Mouse (Mus musculus) heart, embryonic 13.5 days (tissue): ENCODE results near the gene Abcd2. TPM values are rescaled to one million over a fixed set of nuclear protein-coding genes. Genes with fewer than 3 reads are reported as not detected.

Experiments
- ATAC-seq: fragments of 200-750 bp; cut with Nextera tagmentation; 2 replicates; pipeline ENCODE4 v1.8.0; 2017; ENCODE audit warnings: moderate TSS enrichment; ENCODE audit not compliant: insufficient number of reproducible peaks, low FRiP score, low TSS enrichment; ENCODE audit errors: extremely low read depth
- H3K27ac ChIP-seq: fragments of 300-500 bp; sonication (generic); replicated peaks from 2 replicates; pipeline ENCODE4 v1.5.1; 2015; ENCODE audit warnings: moderate library complexity, mild to moderate bottlenecking, inconsistent platforms
- H3K27me3 ChIP-seq: fragments of 300-500 bp; sonication (generic); replicated peaks from 2 replicates; pipeline ENCODE4 v1.6.1; 2015; ENCODE audit warnings: mild to moderate bottlenecking, inconsistent platforms
- H3K36me3 ChIP-seq: fragments of 300-500 bp; sonication (generic); 2 replicates; pipeline ENCODE4 v1.6.1; 2015; ENCODE audit warnings: mild to moderate bottlenecking, inconsistent platforms
- H3K4me1 ChIP-seq: fragments of 300-500 bp; sonication (generic); 2 replicates; pipeline ENCODE4 v1.6.1; 2015; ENCODE audit warnings: inconsistent platforms
- H3K4me2 ChIP-seq: fragments of 300-500 bp; sonication (generic); 2 replicates; pipeline ENCODE4 v1.6.1; 2015; ENCODE audit warnings: inconsistent platforms, mild to moderate bottlenecking, moderate library complexity
- H3K4me3 ChIP-seq: fragments of 300-500 bp; sonication (generic); 2 replicates; pipeline ENCODE4 v1.5.1; 2015; ENCODE audit warnings: moderate library complexity, mild to moderate bottlenecking, inconsistent platforms
- H3K9ac ChIP-seq: fragments of 300-500 bp; sonication (generic); 2 replicates; pipeline ENCODE4 v1.6.1; 2015; ENCODE audit warnings: inconsistent platforms, mild to moderate bottlenecking, moderate library complexity
- H3K9me3 ChIP-seq: fragments of 300-500 bp; sonication (generic); 2 replicates; pipeline ENCODE4 v1.6.1; 2016; ENCODE audit warnings: inconsistent platforms
- WGBS: fragments of 180-500 bp; shearing (Covaris S2); methylation state at CpG from one replicate; pipeline ENCODE4 v1.1.7; 2015; ENCODE audit warnings: mixed read lengths; 5-methylcytosine and 5-hydroxymethylcytosine counted together
- polyA plus RNA-seq: library from polyadenylated mRNA; unstranded; fragments of >200 nt; fragmentation: Nextera tagmentation; extraction: Ambion mirVana; gene quantifications from 2 replicates; pipeline ENCODE4 v1.2.1, GENCODE M21; 2015

The Abcd2 gene
- 1.0 and 1.7 TPM in 2 replicates for polyA plus RNA-seq

- Histone ChIP-seq H3K4me2 (peak within 1 kb of the TSS; percentile 76), H3K9ac (peak within 1 kb of the TSS; percentile 76), H3K4me1 (peaks cover 10% of the 10 kb centered on the region), H3K4me3 (peak within 1 kb of the TSS; percentile 57), H3K27me3 (no peaks in the 10 kb centered on the region; the same call in 1 of the 2 replicates), H3K9me3 (no peaks in the 10 kb centered on the region), H3K36me3 (no peaks in the 10 kb centered on the region), H3K27ac (peak within 1 kb of the TSS; percentile 68)
- WGBS = under 1% methylated on average over 22 of the region's 22 CpGs
- ATAC-seq = no peak; the same call in 1 of the 2 replicates
These were observed at the start of gene Abcd2 for GRCm38 (mm10) chr15:91191412-91192222. TSS of gene Abcd2 (minus strand) at chr15:91191799.

GRCm38 (mm10) chr15:91240683-91241335 lies 49.2 kb upstream of the Abcd2 start:
- Histone ChIP-seq H3K27ac (no peak overlapping the region), H3K36me3 (no peaks in the 10 kb centered on the region), H3K27me3 (no peaks in the 10 kb centered on the region), H3K4me2 (no peak overlapping the region), H3K9me3 (no peaks in the 10 kb centered on the region), H3K9ac (no peak overlapping the region), H3K4me3 (no peak overlapping the region), H3K4me1 (no peaks in the 10 kb centered on the region)
- no peak for ATAC-seq
- WGBS = 80% methylated on average over 3 of the region's 3 CpGs

GRCm38 (mm10) chr15:91237294-91237693 lies 45.7 kb upstream of the Abcd2 start:
- no peak for ATAC-seq
- no peaks in the 10 kb centered on the region for H3K4me1 ChIP-seq
- no peak overlapping the region for H3K4me3 ChIP-seq
- no peaks in the 10 kb centered on the region for H3K9me3 ChIP-seq
- H3K4me2 ChIP-seq = no peak overlapping the region
- 75% methylated on average over 5 of the region's 5 CpGs for WGBS
- H3K27me3 ChIP-seq = no peaks in the 10 kb centered on the region
- H3K9ac ChIP-seq = no peak overlapping the region
- H3K27ac ChIP-seq = no peak overlapping the region
- H3K36me3 ChIP-seq = no peaks in the 10 kb centered on the region

- H3K9ac ChIP-seq = no peak overlapping the region
- H3K4me2 ChIP-seq = no peak overlapping the region
- no peak overlapping the region for H3K27ac ChIP-seq
- 75% methylated on average over 5 of the region's 5 CpGs for WGBS
- no peaks in the 10 kb centered on the region for H3K4me1 ChIP-seq
- H3K4me3 ChIP-seq = no peak overlapping the region
- H3K27me3 ChIP-seq = no peaks in the 10 kb centered on the region
- no peaks in the 10 kb centered on the region for H3K9me3 ChIP-seq
- ATAC-seq = no peak
- no peaks in the 10 kb centered on the region for H3K36me3 ChIP-seq
These were observed 14.9 kb upstream of the Abcd2 start for GRCm38 (mm10) chr15:91206518-91206917.

GRCm38 (mm10) chr15:91203521-91203920 lies 11.9 kb upstream of the Abcd2 start:
- H3K27me3 ChIP-seq = no peaks in the 10 kb centered on the region
- no peak overlapping the region for H3K4me2 ChIP-seq
- WGBS = 79% methylated on average over 3 of the region's 3 CpGs
- H3K27ac ChIP-seq = no peak overlapping the region
- no peak overlapping the region for H3K9ac ChIP-seq
- no peak for ATAC-seq
- H3K4me3 ChIP-seq = no peak overlapping the region
- no peaks in the 10 kb centered on the region for H3K4me1 ChIP-seq
- H3K9me3 ChIP-seq = no peaks in the 10 kb centered on the region
- H3K36me3 ChIP-seq = no peaks in the 10 kb centered on the region

GRCm38 (mm10) chr15:91202486-91202885 lies 10.9 kb upstream of the Abcd2 start:
- H3K36me3 ChIP-seq = no peaks in the 10 kb centered on the region
- H3K4me3 ChIP-seq = no peak overlapping the region
- H3K9ac ChIP-seq = no peak overlapping the region
- H3K27me3 ChIP-seq = no peaks in the 10 kb centered on the region
- H3K4me2 ChIP-seq = no peak overlapping the region
- no peak overlapping the region for H3K27ac ChIP-seq
- WGBS = 91% methylated on average over 1 of the region's 1 CpGs
- H3K4me1 ChIP-seq = no peaks in the 10 kb centered on the region
- no peaks in the 10 kb centered on the region for H3K9me3 ChIP-seq
- no peak for ATAC-seq

- H3K4me2 ChIP-seq = no peak overlapping the region
- no peak overlapping the region for H3K4me3 ChIP-seq
- no peaks in the 10 kb centered on the region for H3K4me1 ChIP-seq
- no peaks in the 10 kb centered on the region for H3K9me3 ChIP-seq
- no peak overlapping the region for H3K27ac ChIP-seq
- H3K36me3 ChIP-seq = no peaks in the 10 kb centered on the region
- no peak for ATAC-seq
- H3K27me3 ChIP-seq = no peaks in the 10 kb centered on the region
- H3K9ac ChIP-seq = no peak overlapping the region
- 57% methylated on average over 1 of the region's 1 CpGs for WGBS
These were observed 9.2 kb upstream of the Abcd2 start for GRCm38 (mm10) chr15:91200833-91201232.

GRCm38 (mm10) chr15:91199256-91199905 lies 7.8 kb upstream of the Abcd2 start, which contains the start of gene CN725425:
TSS of gene CN725425 (plus strand) at chr15:91199494.
- Histone ChIP-seq H3K27ac (no peak within 1 kb of the TSS), H3K36me3 (no peaks in the 10 kb centered on the region), H3K4me2 (no peak within 1 kb of the TSS), H3K9me3 (no peaks in the 10 kb centered on the region), H3K4me3 (no peak within 1 kb of the TSS), H3K4me1 (no peaks in the 10 kb centered on the region), H3K9ac (no peak within 1 kb of the TSS), H3K27me3 (no peaks in the 10 kb centered on the region)
- 85% methylated on average over 30 of the region's 30 CpGs for WGBS
- ATAC-seq = no peak

GRCm38 (mm10) chr15:91192223-91192598 lies 612 bp upstream of the Abcd2 start:
- H3K4me2 ChIP-seq = peak overlapping the region; percentile 76
- H3K9ac ChIP-seq = peak overlapping the region; percentile 76
- peaks cover 10% of the 10 kb centered on the region for H3K4me1 ChIP-seq
- peak overlapping the region; percentile 68 for H3K27ac ChIP-seq
- 12% methylated on average over 7 of the region's 7 CpGs for WGBS
- H3K36me3 ChIP-seq = no peaks in the 10 kb centered on the region
- no peaks in the 10 kb centered on the region; the same call in 1 of the 2 replicates for H3K27me3 ChIP-seq
- no peak for ATAC-seq
- H3K9me3 ChIP-seq = no peaks in the 10 kb centered on the region
- H3K4me3 ChIP-seq = peak overlapping the region; percentile 57

GRCm38 (mm10) chr15:91190519-91191207 lies 936 bp downstream of the Abcd2 start:
- H3K27me3 ChIP-seq = no peaks in the 10 kb centered on the region; the same call in 1 of the 2 replicates
- H3K4me2 ChIP-seq = peak overlapping the region; percentile 76
- peak overlapping the region; percentile 76 for H3K9ac ChIP-seq
- H3K4me1 ChIP-seq = peaks cover 17% of the 10 kb centered on the region
- ATAC-seq = no peak
- peak overlapping the region; percentile 57 for H3K4me3 ChIP-seq
- no peaks in the 10 kb centered on the region for H3K36me3 ChIP-seq
- 56% methylated on average over 17 of the region's 17 CpGs for WGBS
- no peaks in the 10 kb centered on the region for H3K9me3 ChIP-seq
- no peak overlapping the region for H3K27ac ChIP-seq

- WGBS = 54% methylated on average over 4 of the region's 4 CpGs
- H3K4me3 ChIP-seq = peak overlapping the region; percentile 57
These were observed 1.6 kb downstream of the Abcd2 start for GRCm38 (mm10) chr15:91190026-91190425.

More at GRCm38 (mm10) chr15:91190026-91190425, 1.6 kb downstream of the Abcd2 start:
- Histone ChIP-seq H3K9ac (no peak overlapping the region), H3K9me3 (no peaks in the 10 kb centered on the region), H3K27ac (no peak overlapping the region), H3K4me1 (peaks cover 17% of the 10 kb centered on the region), H3K27me3 (no peaks in the 10 kb centered on the region; the same call in 1 of the 2 replicates), H3K4me2 (peak overlapping the region; percentile 76), H3K36me3 (no peaks in the 10 kb centered on the region)
- no peak for ATAC-seq
